Mouse (Mus musculus) thymus, postnatal 25 days (tissue): ENCODE results near the gene Rwdd2b.

Experiments
- DNase-seq: peaks from one replicate; pipeline ENCODE4 v3.0.0; 2022

Rwdd2b gene

DNA sequence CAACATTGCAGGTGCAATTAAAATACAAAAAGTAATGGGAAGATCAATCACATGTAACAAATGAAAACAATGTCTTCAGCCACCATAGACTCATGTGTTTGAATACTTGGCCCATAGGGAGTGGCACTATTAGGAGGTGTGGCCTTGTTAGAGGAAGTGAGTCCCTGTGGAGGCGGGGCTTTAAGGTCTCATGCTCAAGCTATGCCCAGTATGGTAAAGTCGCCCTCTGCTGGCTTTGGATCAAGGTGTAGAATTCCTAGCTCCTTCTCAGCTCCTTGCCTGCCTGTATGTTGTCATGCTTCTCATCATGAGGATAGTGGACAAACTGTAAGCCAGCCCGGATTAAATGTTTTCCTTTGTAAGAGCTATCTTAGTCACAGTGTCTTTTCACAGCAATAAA, 35.4 kb downstream of the Rwdd2b start:
- peak; percentile 7 for DNase-seq

DNA sequence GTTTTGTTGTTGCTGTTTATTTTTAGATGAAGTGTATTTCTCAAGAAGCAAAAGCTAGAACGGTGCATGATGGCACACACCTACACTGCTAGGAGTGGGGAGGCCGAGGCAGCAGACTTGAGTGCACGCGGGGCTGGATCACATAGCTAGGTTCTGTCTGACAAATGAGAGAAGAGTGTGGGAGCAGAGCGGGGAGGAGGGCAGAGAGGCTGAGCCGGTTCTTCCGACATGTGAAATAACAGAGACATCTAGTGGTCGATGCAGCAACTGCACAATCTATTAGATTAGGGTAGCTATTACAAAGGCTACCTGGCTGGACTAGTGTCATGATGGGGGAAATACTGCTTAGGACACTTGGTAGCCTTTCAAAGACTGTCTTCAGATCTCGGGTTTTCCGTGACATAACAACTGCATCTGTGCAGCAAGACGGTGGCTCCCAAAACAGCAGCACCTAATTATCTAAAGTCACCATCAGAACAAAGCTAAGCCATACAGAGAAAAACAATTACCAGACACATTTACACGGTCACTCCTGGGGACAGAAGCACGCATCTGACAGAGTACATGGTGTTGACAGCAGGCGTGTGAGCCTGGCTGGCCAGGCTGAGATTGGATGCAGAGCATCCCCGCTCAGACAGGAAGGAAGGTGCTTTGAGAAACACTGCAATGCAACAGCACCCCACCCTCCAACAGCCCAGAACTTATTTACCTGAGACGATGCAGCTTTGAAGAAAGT, 46.4 kb downstream of the Rwdd2b start:
- peak; percentile 39 for DNase-seq

DNA sequence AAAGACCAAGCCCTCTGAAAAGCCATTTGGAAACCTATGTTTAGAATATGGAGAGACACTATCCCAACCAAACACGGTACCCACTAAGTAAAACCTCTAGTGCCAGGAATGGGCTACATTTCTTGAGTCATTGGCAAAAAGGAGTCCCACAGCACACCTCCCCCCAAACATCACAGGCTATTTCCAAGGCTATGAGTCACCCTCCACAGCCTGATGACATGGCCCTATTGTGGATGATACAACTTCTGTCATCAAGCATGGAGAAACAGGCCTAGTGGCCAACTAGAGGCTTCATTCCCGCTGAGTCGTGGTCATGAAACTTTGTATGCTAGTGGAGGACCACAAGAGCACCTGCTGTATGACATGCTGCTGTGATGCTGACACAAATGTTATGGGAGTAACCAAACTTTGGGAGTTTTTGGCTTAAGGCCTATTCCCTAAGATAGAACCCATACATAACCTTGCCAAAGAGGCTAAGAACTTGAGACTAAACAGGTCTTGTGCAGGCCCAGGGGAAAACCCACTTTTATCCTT, 52.9 kb downstream of the Rwdd2b start:
- no peak for DNase-seq

- DNase-seq: no peak
Measured at GRCm38 (mm10) chr16:87384366-87384765, 56.0 kb downstream of the Rwdd2b start.
